Mouse (Mus musculus) neural tube, embryonic 14.5 days (tissue): Measurements from ENCODE around the gene Il12rb1. TPM values are rescaled to one million over a fixed set of nuclear protein-coding genes. Genes with fewer than 3 reads are reported as not detected.

Experiments
- ATAC-seq: fragments of 200-750 bp; cut with Nextera tagmentation; 2 replicates; pipeline ENCODE4 v1.8.0; 2017; ENCODE audit warnings: low read depth, mild to moderate bottlenecking, moderate TSS enrichment, moderate library complexity
- H3K27ac ChIP-seq: fragments of 300-500 bp; sonication (generic); 2 replicates; pipeline ENCODE4 v1.5.1; 2014; ENCODE audit warnings: low read depth, mild to moderate bottlenecking, control low read depth, low read length, moderate library complexity, mixed read lengths
- H3K27me3 ChIP-seq: fragments of 300-500 bp; sonication (generic); 2 replicates; pipeline ENCODE4 v1.6.1; 2014; ENCODE audit warnings: low read length; ENCODE audit not compliant: control insufficient read depth, insufficient read depth
- H3K36me3 ChIP-seq: fragments of 300-500 bp; sonication (generic); 2 replicates; pipeline ENCODE4 v1.6.1; 2014; ENCODE audit warnings: low read length, mixed read lengths; ENCODE audit not compliant: control insufficient read depth, insufficient read depth
- H3K4me1 ChIP-seq: fragments of 300-500 bp; sonication (generic); 2 replicates; pipeline ENCODE4 v1.6.1; 2014; ENCODE audit warnings: low read length; ENCODE audit not compliant: control insufficient read depth, insufficient read depth
- H3K4me2 ChIP-seq: fragments of 300-500 bp; sonication (generic); 2 replicates; pipeline ENCODE4 v1.6.1; 2014; ENCODE audit warnings: mild to moderate bottlenecking, low read depth, low read length, control low read depth
- H3K4me3 ChIP-seq: fragments of 300-500 bp; sonication (generic); 2 replicates; pipeline ENCODE4 v1.5.1; 2014; ENCODE audit warnings: low read depth, low read length, control low read depth, mixed read lengths
- H3K9ac ChIP-seq: fragments of 300-500 bp; sonication (generic); replicated peaks from 2 replicates; pipeline ENCODE4 v1.6.1; 2014; ENCODE audit warnings: low read depth, mild to moderate bottlenecking, control low read depth, low read length, mixed read lengths
- H3K9me3 ChIP-seq: fragments of 300-500 bp; sonication (generic); 2 replicates; pipeline ENCODE4 v1.6.1; 2016; ENCODE audit warnings: low read length; ENCODE audit not compliant: control insufficient read depth
- WGBS: fragments of 180-500 bp; shearing (Covaris S2); extraction: QIAGEN DNeasy Blood & Tissue Kit; methylation state at CpG from one replicate; pipeline ENCODE4 v1.1.7; 2014; 5-methylcytosine and 5-hydroxymethylcytosine counted together
- polyA plus RNA-seq: library from polyadenylated mRNA; unstranded; fragments of >200 nt; fragmentation: Nextera tagmentation; extraction: Ambion mirVana; gene quantifications from 2 replicates; pipeline ENCODE4 v1.2.1, GENCODE M21; 2014

The Il12rb1 gene
- polyA plus RNA-seq, 1 experiment from 2014 or later: not detected

DNA sequence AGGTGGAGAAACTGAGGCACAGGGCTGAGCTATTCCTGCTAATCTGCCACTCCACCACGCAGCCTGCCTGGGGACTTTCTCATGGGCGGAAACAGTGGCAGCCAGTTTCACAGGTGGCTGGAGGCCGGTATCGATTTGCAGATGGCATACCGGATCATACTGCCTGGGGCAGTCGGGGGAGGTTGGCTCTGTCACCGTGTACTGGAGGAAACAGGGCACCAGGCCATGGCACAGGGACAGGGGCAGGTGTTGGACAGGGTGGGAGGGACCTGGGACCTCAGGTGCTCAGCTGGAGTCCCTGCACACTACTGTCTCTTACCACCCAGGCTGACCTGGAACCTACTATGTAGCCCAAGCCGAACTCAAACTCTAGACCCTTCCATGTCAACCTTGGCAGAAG is 17.6 kb downstream of the Il12rb1 start:
- Histone ChIP-seq H3K9ac (no peak overlapping the region), H3K4me3 (no peak overlapping the region), H3K27me3 (no peaks in the 10 kb centered on the region), H3K27ac (no peak overlapping the region), H3K9me3 (no peaks in the 10 kb centered on the region), H3K36me3 (no peaks in the 10 kb centered on the region), H3K4me2 (no peak overlapping the region), H3K4me1 (no peaks in the 10 kb centered on the region)
- ATAC-seq: no peak
- WGBS: 89% methylated on average over 8 of the region's 8 CpGs

DNA sequence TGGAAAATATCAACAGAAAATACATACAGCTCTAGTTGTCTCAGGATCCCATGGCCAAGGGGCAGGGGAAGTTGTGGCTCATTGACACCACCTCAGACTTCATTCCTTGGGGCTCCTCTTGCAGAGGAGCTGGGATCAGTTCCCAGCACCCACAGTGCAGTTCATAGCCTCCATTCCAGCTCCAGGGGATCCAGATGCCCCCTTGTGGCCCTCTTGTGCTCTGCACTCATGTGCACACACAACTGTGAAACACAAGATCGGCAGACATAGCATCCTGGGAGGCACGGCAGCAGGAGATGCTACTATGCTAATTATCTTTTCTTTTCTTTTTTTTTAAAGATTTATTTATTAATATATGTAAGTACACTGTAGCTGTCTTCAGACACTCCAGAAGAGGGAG is 18.8 kb downstream of the Il12rb1 start:
- H3K4me3 ChIP-seq: no peak overlapping the region
- no peak overlapping the region for H3K9ac ChIP-seq
- H3K27me3 ChIP-seq: no peaks in the 10 kb centered on the region
- no peaks in the 10 kb centered on the region for H3K4me1 ChIP-seq
- H3K36me3 ChIP-seq: no peaks in the 10 kb centered on the region
- H3K9me3 ChIP-seq: no peaks in the 10 kb centered on the region
- WGBS: 93% methylated on average over 2 of the region's 2 CpGs
- H3K27ac ChIP-seq: no peak overlapping the region
- H3K4me2 ChIP-seq: no peak overlapping the region
- ATAC-seq: no peak

DNA sequence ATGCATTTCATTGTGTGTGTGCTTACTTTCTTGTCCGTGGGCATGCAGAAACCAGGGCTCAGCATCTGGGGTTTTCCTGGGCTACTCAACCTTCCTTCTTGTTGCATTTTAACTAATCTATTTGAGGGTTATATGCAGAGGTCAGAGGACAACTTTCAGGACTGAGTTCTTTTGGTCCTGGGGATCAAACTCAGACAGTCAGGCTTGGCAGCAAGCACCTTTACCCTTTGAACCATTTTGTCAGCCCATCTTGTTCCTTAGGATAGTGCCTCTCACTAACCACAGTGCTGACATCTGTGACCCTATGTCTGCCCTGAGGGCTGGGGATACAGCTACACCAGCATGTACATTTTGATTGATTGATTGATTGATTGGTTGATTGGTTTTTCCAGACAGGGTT is 19.5 kb downstream of the Il12rb1 start:
- 93% methylated on average over 1 of the region's 1 CpGs for WGBS
- H3K4me2 ChIP-seq: no peak overlapping the region
- H3K4me1 ChIP-seq: no peaks in the 10 kb centered on the region
- no peaks in the 10 kb centered on the region for H3K9me3 ChIP-seq
- H3K27ac ChIP-seq: no peak overlapping the region
- no peak for ATAC-seq
- H3K36me3 ChIP-seq: no peaks in the 10 kb centered on the region
- no peak overlapping the region for H3K4me3 ChIP-seq
- H3K27me3 ChIP-seq: no peaks in the 10 kb centered on the region
- H3K9ac ChIP-seq: no peak overlapping the region

DNA sequence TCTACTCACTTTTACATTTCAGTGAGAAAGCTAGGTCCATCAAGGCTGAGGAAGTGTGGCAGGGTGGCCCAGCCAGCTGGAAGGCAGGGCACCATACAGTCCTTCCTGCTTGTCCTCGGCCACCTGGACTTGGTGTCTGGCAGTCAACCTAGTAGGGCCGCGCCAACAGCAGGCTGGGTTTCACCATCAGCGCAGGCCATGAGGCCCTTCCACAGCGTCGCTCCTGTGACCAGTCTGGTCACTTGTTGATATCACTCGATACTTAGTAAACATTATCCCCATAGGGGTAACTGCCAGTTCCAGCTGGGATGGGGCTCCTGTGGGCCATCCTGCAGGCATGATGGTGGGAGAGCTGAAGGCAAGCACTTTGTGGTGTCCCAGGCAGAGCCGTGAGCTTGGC is 23.3 kb downstream of the Il12rb1 start:
- no peak overlapping the region for H3K4me3 ChIP-seq
- H3K9ac ChIP-seq: no peak overlapping the region
- H3K36me3 ChIP-seq: no peaks in the 10 kb centered on the region
- 88% methylated on average over 8 of the region's 8 CpGs for WGBS
- H3K4me2 ChIP-seq: no peak overlapping the region
- no peaks in the 10 kb centered on the region for H3K4me1 ChIP-seq
- no peaks in the 10 kb centered on the region for H3K27me3 ChIP-seq
- ATAC-seq: no peak
- H3K9me3 ChIP-seq: no peaks in the 10 kb centered on the region
- no peak overlapping the region for H3K27ac ChIP-seq

DNA sequence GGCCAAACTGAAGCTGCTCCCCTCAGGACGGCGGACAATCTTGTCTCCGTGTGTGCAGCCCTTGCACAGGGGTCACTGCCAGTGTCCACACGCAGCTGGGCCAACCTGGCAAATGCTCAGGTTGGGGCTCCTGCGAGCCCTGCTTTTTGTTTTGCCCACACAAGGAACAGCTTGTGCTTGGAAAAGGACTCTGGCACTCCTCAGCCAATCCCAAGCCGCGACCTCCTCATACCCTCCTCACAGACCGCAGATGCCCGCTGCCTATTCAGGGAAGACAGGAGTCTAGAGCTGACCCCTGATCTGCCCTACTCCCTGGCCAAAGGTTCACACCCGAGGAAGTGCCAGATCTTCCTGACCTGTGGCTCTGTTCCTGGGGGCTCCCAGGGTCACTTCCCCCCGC is 24.1 kb downstream of the Il12rb1 start:
- Histone ChIP-seq H3K9ac (no peak overlapping the region), H3K4me2 (no peak overlapping the region), H3K4me1 (no peaks in the 10 kb centered on the region), H3K4me3 (no peak overlapping the region), H3K9me3 (no peaks in the 10 kb centered on the region), H3K27ac (no peak overlapping the region), H3K36me3 (no peaks in the 10 kb centered on the region), H3K27me3 (no peaks in the 10 kb centered on the region)
- WGBS: 60% methylated on average over 11 of the region's 11 CpGs
- no peak for ATAC-seq

DNA sequence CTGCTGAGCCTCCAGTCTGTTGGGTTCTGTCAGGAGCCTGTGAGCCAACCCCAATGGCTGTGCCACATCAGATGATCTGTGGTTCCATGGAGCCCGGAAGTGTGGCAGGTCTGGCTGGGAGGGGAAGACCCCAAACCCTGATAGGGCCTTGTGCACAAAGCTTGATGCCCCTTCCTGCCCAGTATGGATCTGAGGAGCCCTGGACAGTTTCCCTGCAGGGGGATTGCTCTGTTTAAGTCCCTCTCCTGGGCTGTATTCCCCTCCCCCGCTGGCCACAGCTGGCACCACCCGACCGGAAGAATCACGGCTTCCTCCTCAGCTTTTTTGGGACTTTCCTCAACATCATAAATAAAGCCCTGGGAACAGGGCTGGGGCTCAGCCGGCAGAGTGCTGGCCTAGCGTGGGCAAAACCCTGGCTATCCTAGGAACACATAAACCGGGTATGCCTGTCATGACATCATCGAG is 24.8 kb downstream of the Il12rb1 start:
- no peak overlapping the region for H3K4me2 ChIP-seq
- ATAC-seq: peak; percentile 23; the same call in 1 of the 2 replicates
- no peaks in the 10 kb centered on the region for H3K4me1 ChIP-seq
- no peaks in the 10 kb centered on the region for H3K27me3 ChIP-seq
- H3K27ac ChIP-seq: no peak overlapping the region
- H3K9me3 ChIP-seq: no peaks in the 10 kb centered on the region
- H3K9ac ChIP-seq: peak overlapping the region; percentile 21; the same call in 1 of the 2 replicates
- H3K4me3 ChIP-seq: no peak overlapping the region
- H3K36me3 ChIP-seq: no peaks in the 10 kb centered on the region
- 32% methylated on average over 9 of the region's 9 CpGs for WGBS

DNA sequence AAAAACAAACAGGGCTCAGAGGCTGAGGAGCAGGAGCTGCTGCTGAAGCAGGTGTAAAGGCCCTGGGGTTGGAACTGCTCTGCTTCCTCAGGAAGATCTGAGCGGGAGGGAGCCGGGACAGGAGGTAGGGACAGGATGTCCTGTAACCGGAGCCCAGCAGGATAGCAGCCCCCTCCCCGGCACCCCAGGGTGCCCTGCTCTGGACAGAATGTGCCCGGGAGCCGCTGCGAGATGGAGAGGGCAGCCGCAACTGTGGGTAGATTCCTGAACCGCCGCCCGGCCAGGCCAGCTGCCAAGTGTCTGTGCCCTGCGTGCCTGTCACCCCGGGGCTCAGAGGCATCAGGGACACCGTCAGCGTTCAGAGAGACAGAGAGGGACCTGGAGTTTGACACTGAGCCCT is 25.3 kb downstream of the Il12rb1 start:
- Histone ChIP-seq H3K9ac (peak overlapping the region; percentile 21; the same call in 1 of the 2 replicates), H3K36me3 (no peaks in the 10 kb centered on the region), H3K4me3 (no peak overlapping the region), H3K27me3 (no peaks in the 10 kb centered on the region), H3K27ac (no peak overlapping the region), H3K4me1 (no peaks in the 10 kb centered on the region), H3K9me3 (no peaks in the 10 kb centered on the region), H3K4me2 (no peak overlapping the region)
- WGBS: 42% methylated on average over 15 of the region's 15 CpGs
- no peak for ATAC-seq

DNA sequence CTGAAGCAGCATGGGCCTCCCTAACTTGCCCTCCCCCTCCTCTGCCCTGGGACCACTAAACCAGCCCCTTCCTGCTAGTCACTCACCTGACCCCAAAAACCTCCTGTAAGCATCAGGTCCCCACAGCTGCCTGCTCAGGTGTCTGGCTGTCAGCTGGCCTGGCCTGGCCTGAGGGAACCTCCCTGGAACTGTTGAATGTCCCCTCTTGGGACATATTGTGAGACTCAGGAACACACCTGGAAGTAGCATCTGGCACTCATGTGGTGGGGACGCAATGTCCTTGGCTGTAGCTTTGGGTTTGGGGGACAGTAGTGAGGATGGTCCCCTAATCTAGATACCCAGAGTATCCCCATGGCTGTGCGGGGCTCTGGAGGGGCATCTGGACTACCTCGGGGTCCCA is 25.8 kb downstream of the Il12rb1 start:
- Histone ChIP-seq H3K27ac (no peak overlapping the region), H3K4me2 (no peak overlapping the region), H3K4me1 (no peaks in the 10 kb centered on the region), H3K36me3 (no peaks in the 10 kb centered on the region), H3K27me3 (no peaks in the 10 kb centered on the region), H3K9ac (no peak overlapping the region), H3K4me3 (no peak overlapping the region), H3K9me3 (no peaks in the 10 kb centered on the region)
- no peak for ATAC-seq
- WGBS: 100% methylated on average over 3 of the region's 3 CpGs

DNA sequence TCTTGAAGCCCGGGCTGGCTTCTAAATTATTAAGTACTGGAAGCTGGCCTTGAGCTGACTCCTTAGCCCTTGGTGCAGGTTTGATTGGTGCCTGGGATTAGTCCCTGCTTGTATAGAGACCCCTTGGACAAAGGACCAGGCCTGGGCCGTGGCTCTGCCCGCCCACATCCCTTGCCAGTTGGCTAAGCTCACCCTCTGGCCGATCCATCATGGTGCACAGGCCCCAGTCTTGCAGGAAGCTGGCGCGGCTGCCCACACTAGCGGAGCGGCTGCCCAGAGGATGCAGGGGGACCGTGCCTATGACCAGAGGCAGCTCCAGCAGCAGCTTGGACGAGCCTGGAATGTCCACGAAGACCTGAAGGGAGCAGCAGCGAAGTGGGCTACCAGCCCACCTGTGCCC is 28.4 kb downstream of the Il12rb1 start:
- Histone ChIP-seq H3K9ac (no peak overlapping the region), H3K9me3 (no peaks in the 10 kb centered on the region)
- ATAC-seq: no peak

More for the DNA sequence above, 28.4 kb downstream of the Il12rb1 start:
- H3K4me3 ChIP-seq: no peak overlapping the region
- no peaks in the 10 kb centered on the region for H3K36me3 ChIP-seq
- H3K27ac ChIP-seq: no peak overlapping the region
- H3K4me1 ChIP-seq: no peaks in the 10 kb centered on the region
- 89% methylated on average over 12 of the region's 12 CpGs for WGBS
- H3K4me2 ChIP-seq: no peak overlapping the region
- H3K27me3 ChIP-seq: no peaks in the 10 kb centered on the region
